Mouse (Mus musculus) cerebellum, adult 2 months (tissue): ENCODE results near the gene Cd2bp2. TPM values are rescaled to one million over a fixed set of nuclear protein-coding genes. Genes with fewer than 3 reads are reported as not detected.
"Not testable (repeated sequence)": the region's sequence is repeated elsewhere in the genome, so short reads cannot be mapped to it uniquely, and the experiment has no call there.

Experiments
- DNase-seq, 2 experiments: peaks; one replicate each; pipeline ENCODE4 v3.0.0; 2021
- H3K27ac ChIP-seq: fragments of 200-500 bp; 2 replicates; pipeline ENCODE4 v1.5.1; 2012; ENCODE audit warnings: low read length, control low read depth, inconsistent platforms; ENCODE audit not compliant: insufficient read depth
- H3K27me3 ChIP-seq: fragments of 200-500 bp; 2 replicates; pipeline ENCODE4 v1.6.1; 2012; ENCODE audit warnings: inconsistent platforms, mild to moderate bottlenecking, low read length, moderate library complexity; ENCODE audit not compliant: control insufficient read depth, insufficient read depth
- H3K4me1 ChIP-seq: fragments of 200-500 bp; 2 replicates; pipeline ENCODE4 v1.6.1; 2011; ENCODE audit warnings: low read length; ENCODE audit not compliant: control insufficient read depth, insufficient read depth
- H3K4me3 ChIP-seq: fragments of 200-500 bp; replicated peaks from 2 replicates; pipeline ENCODE3; 2011; ENCODE audit warnings: mild to moderate bottlenecking, low read depth, low read length, control low read depth; ENCODE audit not compliant: insufficient read depth
- CTCF ChIP-seq: fragments of 200-500 bp; IDR thresholded peaks from 2 replicates; pipeline ENCODE4 v1.5.1; 2011; ENCODE audit warnings: low read depth, mild to moderate bottlenecking, control low read depth, low read length, moderate library complexity, borderline replicate concordance; ENCODE audit not compliant: insufficient read depth
- POLR2A ChIP-seq: fragments of 200-500 bp; IDR thresholded peaks from 2 replicates; pipeline ENCODE4 v1.6.1; 2011; ENCODE audit warnings: low read length, control low read depth, borderline replicate concordance; ENCODE audit not compliant: insufficient read depth
- WGBS: fragments of 180-500 bp; shearing (Covaris S2); methylation state at CpG from one replicate; pipeline ENCODE4 v1.1.7; 2018; 5-methylcytosine and 5-hydroxymethylcytosine counted together
- polyA plus RNA-seq: library from polyadenylated mRNA; depleted of rRNA; stranded (reverse); fragments of >200 nt; gene quantifications from 2 replicates; pipeline ENCODE4 v1.2.3, GENCODE M21; 2012

Gene Cd2bp2
- polyA plus RNA-seq, 1 experiment, result 103 TPM

DNA sequence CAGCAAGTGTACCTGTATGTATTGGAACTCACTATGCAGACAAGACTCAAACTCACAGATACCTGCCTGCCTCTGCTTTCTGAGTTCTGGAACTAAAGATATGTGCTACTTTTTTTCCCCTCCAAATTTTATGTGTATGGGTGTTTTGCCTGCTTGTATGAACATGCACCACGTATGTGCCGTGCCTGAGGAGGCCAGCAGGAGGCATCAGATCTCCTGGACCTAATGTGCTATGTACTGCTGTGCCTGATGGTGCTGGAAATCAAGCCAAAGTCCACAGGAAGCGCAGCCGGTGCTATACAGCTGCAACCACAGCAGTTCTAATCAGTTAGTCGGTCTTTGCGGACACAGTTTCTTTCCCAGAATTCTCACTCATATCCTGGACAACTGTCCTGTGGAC is 12.0 kb downstream of the Cd2bp2 start:
- DNase-seq, result no peak
- Histone ChIP-seq H3K27ac (no peak overlapping the region), H3K4me1 (no peaks in the 10 kb centered on the region), H3K4me3 (no peak overlapping the region), H3K27me3 (no peaks in the 10 kb centered on the region)
- TF ChIP-seq CTCF (no peak), POLR2A (no peak)
- 63% methylated on average over 6 of the region's 6 CpGs for WGBS

DNA sequence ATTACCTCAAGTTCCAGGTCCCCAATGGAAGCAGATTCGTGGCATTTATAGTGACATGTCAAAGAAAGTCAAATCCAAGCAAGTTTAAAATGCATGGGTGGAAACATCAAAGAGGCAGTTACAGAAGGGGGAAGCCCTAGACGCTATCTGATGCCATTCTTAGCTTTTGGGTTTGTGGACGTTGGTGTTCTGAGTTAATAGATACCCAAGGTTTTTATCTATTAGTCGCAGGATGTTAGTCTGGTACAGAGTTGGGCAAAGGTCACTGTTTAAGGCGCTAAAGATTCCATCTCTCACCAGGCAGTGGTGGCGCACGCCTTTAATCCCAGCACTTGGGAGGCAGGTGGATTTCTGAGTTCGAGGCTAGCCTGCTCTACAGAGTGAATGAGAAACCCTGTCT is 12.5 kb downstream of the Cd2bp2 start:
- TF ChIP-seq POLR2A, result no peak
- TF ChIP-seq CTCF, result no peak
- WGBS, result 81% methylated on average over 8 of the region's 8 CpGs

DNA sequence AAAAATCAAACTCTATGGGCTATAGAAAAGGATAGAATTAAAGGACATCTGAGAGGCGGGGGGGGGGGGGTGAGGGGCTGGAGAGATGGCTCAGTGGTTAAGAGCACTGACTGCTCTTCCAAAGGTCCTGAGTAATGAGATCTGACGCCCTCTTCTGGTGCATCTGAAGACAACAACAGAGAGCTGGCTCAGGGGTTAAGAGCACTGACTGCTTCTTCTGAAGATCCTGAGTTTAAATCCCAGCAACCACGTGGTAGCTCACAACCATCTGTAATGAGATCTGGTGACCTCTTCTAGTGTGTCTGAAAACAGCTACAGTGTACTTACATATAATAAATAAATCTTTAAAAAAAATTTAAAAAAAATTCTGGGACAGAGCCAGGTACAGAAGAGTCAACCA is 14.1 kb downstream of the Cd2bp2 start:
- 37% methylated on average over 3 of the region's 3 CpGs for WGBS
- DNase-seq, H3K4me1 ChIP-seq, H3K4me3 ChIP-seq, H3K27me3 ChIP-seq, H3K27ac ChIP-seq: not testable (repeated sequence)

More for the DNA sequence above, 12.5 kb downstream of the Cd2bp2 start:
- Histone ChIP-seq H3K4me3 (no peak overlapping the region), H3K4me1 (no peaks in the 10 kb centered on the region), H3K27me3 (no peaks in the 10 kb centered on the region), H3K27ac (no peak overlapping the region)
- DNase-seq, result no peak

DNA sequence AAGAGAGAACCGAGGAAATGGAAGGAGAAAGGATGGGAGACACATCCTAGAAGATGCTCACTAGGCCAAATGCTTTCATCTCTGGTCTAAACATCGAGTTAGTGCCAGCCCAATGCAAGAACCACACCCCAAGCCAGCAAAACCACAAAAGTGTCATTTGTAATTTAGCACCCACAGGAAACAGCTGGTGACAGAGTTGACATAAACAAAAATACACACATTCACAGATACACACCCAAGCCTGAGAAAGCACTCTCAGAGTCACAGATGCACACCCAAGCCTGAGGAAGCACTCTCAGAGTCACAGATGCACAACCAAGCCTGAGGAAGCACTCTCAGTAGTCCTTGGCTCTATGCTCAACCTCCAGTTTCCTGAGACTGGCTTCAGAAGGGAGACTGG is 15.1 kb downstream of the Cd2bp2 start:
- Histone ChIP-seq H3K4me3 (no peak overlapping the region), H3K27me3 (no peaks in the 10 kb centered on the region), H3K27ac (no peak overlapping the region), H3K4me1 (no peaks in the 10 kb centered on the region; the same call in 1 of the 2 replicates)
- TF ChIP-seq POLR2A, result no peak
- no peak for TF ChIP-seq CTCF
- no peak for DNase-seq
- WGBS, result 63% methylated on average over 2 of the region's 2 CpGs

DNA sequence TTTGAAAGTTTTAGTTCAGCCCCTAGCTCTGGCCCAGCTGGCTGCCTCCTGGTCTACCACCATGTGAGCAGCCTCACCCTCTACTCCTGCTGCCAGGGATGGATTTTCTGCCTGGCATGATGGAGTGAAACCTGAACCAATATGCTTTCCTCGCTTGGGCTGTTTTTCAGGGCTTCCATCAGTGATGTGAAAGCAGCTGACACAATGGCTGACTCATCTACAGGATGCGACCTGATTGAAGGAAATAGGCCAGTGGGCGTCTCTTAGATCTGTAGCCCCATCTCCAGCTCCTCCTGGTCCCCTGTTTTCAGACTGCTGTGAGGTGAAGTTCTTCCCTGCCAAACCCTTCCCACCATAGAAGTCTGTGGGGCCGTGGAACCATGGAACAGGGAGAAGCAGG is 18.9 kb downstream of the Cd2bp2 start:
- no peak for DNase-seq
- H3K4me1 ChIP-seq, result no peaks in the 10 kb centered on the region; the same call in 1 of the 2 replicates
- H3K27ac ChIP-seq, result no peak overlapping the region
- 63% methylated on average over 4 of the region's 4 CpGs for WGBS
- TF ChIP-seq POLR2A, result no peak
- no peak for TF ChIP-seq CTCF
- no peaks in the 10 kb centered on the region for H3K27me3 ChIP-seq
- no peak overlapping the region for H3K4me3 ChIP-seq

DNA sequence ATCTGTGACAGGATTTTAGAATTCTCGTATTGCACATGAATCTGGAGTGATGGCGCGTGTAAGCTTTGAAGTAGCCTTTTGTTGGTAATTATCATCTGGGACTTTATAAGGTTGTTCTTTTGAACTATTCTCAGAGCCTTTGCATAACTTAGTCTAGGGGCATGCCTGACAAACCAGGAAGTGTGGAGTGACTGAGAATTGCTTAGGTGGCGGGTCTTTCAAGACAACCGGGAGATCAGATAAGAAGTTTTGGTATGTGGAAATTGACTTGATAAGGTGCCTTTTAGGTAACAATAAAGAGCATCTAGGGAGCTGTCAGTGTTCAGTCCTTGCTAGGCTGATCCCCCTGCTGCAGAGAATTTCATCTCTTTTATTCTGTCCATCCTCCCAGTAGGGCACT is 29.3 kb downstream of the Cd2bp2 start:
- H3K27me3 ChIP-seq, result no peaks in the 10 kb centered on the region; the same call in 1 of the 2 replicates
- no peak overlapping the region for H3K4me3 ChIP-seq
- no peaks in the 10 kb centered on the region for H3K4me1 ChIP-seq
- no peak for DNase-seq
- no peak overlapping the region for H3K27ac ChIP-seq
- WGBS, result 90% methylated on average over 5 of the region's 5 CpGs
- TF ChIP-seq CTCF (no peak), POLR2A (no peak)

DNA sequence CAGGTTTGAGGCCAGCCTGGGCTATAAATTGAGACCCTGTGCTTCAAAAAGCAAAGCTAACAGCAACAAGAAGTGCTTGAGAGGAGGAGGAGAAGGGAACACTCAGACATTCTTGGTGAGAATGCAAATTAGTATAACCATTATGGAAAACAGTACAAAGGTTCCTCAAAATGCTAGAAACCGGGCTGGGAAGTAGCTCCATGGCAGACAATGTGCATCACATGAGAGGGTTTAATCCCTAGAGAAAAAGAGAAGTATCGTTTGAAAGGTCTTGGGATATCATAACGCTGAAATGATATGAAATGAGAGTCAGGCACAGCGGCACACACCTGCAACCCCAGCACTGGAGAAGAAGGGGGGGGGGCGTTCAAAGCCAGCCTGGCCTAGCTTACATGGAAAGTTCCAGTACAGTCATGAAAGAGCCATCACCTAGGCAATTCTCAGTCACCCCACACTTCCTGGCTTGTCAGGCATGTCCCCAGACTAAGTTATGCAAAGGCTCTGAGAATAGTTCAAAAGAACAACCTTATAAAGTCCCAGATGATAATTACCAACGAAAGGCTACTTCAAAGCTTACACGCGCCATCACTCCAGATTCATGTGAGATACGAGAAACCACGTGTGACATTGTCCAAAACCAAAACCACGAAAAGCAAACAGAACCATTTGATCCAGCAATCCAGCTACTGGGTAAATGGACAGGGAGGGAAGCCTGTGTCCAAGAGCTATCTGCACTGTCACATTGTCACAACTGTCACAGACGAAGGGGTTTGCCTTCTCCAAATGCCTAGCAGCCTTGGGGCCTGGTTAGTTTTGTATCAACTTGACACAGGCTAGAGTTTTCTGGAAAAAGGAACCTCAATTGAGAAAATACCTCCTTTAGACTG is 30.0 kb downstream of the Cd2bp2 start:
- Histone ChIP-seq H3K27me3 (no peaks in the 10 kb centered on the region; the same call in 1 of the 2 replicates), H3K27ac (no peak overlapping the region), H3K4me3 (no peak overlapping the region), H3K4me1 (no peaks in the 10 kb centered on the region)
- DNase-seq, result no peak
- WGBS, result 89% methylated on average over 12 of the region's 12 CpGs
- TF ChIP-seq POLR2A, result no peak
- TF ChIP-seq CTCF, result no peak

DNA sequence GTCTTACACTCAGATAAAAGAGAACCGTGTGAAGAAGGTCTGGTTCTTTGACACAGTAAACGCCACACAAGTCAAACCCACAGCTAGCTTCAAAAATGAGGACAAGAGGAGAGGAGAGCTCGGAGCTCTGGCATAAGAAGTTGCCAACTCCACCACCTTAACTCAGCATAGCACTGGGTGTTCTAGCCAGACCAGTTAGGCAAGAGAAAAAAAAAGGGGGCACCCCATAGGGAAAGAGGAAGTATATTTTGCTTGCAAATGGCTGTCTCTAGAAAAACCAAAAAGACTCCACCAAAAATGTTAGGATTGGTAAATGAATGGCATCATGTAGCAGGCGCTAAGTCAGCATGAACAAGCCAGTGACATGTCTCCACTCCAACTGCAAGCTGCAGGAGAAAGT is 31.8 kb downstream of the Cd2bp2 start:
- TF ChIP-seq CTCF (no peak), POLR2A (no peak)
- Histone ChIP-seq H3K4me3 (no peak overlapping the region), H3K4me1 (no peaks in the 10 kb centered on the region), H3K27ac (no peak overlapping the region), H3K27me3 (no peaks in the 10 kb centered on the region; the same call in 1 of the 2 replicates)
- no peak for DNase-seq
- 78% methylated on average over 4 of the region's 4 CpGs for WGBS
